Mouse (Mus musculus) bone marrow macrophage, adult 2 months (primary cell): ENCODE measurements at regions not wholly inside any gene's neighbourhood (a gene's known extent, or its start where the extent isn't known, plus 50 kb on each side); places are given as distances from the start of the nearest gene placed in this dataset.

Source experiments
- H3K27ac ChIP-seq: 2 replicates; pipeline ENCODE4 v1.5.1; 2012; ENCODE audit warnings: low read depth, low read length; ENCODE audit not compliant: insufficient read depth
- H3K4me1 ChIP-seq: 2 replicates; pipeline ENCODE4 v1.6.1; 2012; ENCODE audit warnings: low read length; ENCODE audit not compliant: control insufficient read depth, insufficient read depth
- H3K4me3 ChIP-seq: 2 replicates; pipeline ENCODE4 v1.5.1; 2012; ENCODE audit warnings: mild to moderate bottlenecking, low read length, moderate library complexity; ENCODE audit not compliant: insufficient read depth
- CTCF ChIP-seq: IDR thresholded peaks from 2 replicates; pipeline ENCODE4 v1.5.1; 2012; ENCODE audit warnings: low read depth, mild to moderate bottlenecking, low read length, moderate library complexity
- POLR2A ChIP-seq: IDR thresholded peaks from 2 replicates; pipeline ENCODE4 v1.6.1; 2012; ENCODE audit warnings: mild to moderate bottlenecking, low read depth, low read length, borderline replicate concordance

GRCm38 (mm10) chr13:83737031-83737825, 233.4 kb downstream of the Mef2c start:
- H3K4me3 ChIP-seq, result no peak overlapping the region
- no peaks in the 10 kb centered on the region for H3K4me1 ChIP-seq
- H3K27ac ChIP-seq, result no peak overlapping the region
- TF ChIP-seq POLR2A (no peak), CTCF (no peak)

- no peak overlapping the region for H3K27ac ChIP-seq
- TF ChIP-seq POLR2A, result no peak
- TF ChIP-seq CTCF, result no peak
- H3K4me3 ChIP-seq, result peak overlapping the region; percentile 55
- no peaks in the 10 kb centered on the region for H3K4me1 ChIP-seq
Observed at GRCm38 (mm10) chr13:83737826-83738527, 234.1 kb downstream of the Mef2c start.

GRCm38 (mm10) chr13:83738528-83738981, 234.7 kb downstream of the Mef2c start:
- TF ChIP-seq CTCF (no peak), POLR2A (no peak)
- no peaks in the 10 kb centered on the region for H3K4me1 ChIP-seq
- peak overlapping the region; percentile 55 for H3K4me3 ChIP-seq
- H3K27ac ChIP-seq, result no peak overlapping the region

GRCm38 (mm10) chr13:83739131-83739530, 235.3 kb downstream of the Mef2c start:
- Histone ChIP-seq H3K4me1 (no peaks in the 10 kb centered on the region), H3K4me3 (peak overlapping the region; percentile 55), H3K27ac (no peak overlapping the region)
- no peak for TF ChIP-seq CTCF
- TF ChIP-seq POLR2A, result no peak

GRCm38 (mm10) chr13:83739541-83740061, 235.8 kb downstream of the Mef2c start:
- Histone ChIP-seq H3K4me1 (no peaks in the 10 kb centered on the region), H3K27ac (no peak overlapping the region), H3K4me3 (peak overlapping the region; percentile 49)
- TF ChIP-seq POLR2A (no peak), CTCF (no peak)

GRCm38 (mm10) chr13:83740101-83740500, 236.3 kb downstream of the Mef2c start:
- H3K4me3 ChIP-seq, result no peak overlapping the region
- TF ChIP-seq CTCF, result no peak
- TF ChIP-seq POLR2A, result no peak
- no peaks in the 10 kb centered on the region for H3K4me1 ChIP-seq
- no peak overlapping the region for H3K27ac ChIP-seq

- no peak for TF ChIP-seq CTCF
- no peak for TF ChIP-seq POLR2A
- Histone ChIP-seq H3K4me1 (no peaks in the 10 kb centered on the region), H3K27ac (no peak overlapping the region), H3K4me3 (no peak overlapping the region)
Observed at GRCm38 (mm10) chr13:83740771-83741170, 236.9 kb downstream of the Mef2c start.

- no peak overlapping the region for H3K4me3 ChIP-seq
- TF ChIP-seq POLR2A (no peak), CTCF (no peak)
- no peak overlapping the region for H3K27ac ChIP-seq
- no peaks in the 10 kb centered on the region for H3K4me1 ChIP-seq
Observed at GRCm38 (mm10) chr13:83741591-83742021, 237.8 kb downstream of the Mef2c start.

GRCm38 (mm10) chr13:83742102-83742501, 238.3 kb downstream of the Mef2c start:
- Histone ChIP-seq H3K27ac (no peak overlapping the region), H3K4me3 (no peak overlapping the region), H3K4me1 (no peaks in the 10 kb centered on the region)
- TF ChIP-seq POLR2A, result no peak
- TF ChIP-seq CTCF, result no peak

GRCm38 (mm10) chr13:83742546-83742945, 238.7 kb downstream of the Mef2c start:
- Histone ChIP-seq H3K4me1 (no peaks in the 10 kb centered on the region), H3K4me3 (no peak overlapping the region), H3K27ac (no peak overlapping the region)
- TF ChIP-seq POLR2A (no peak), CTCF (no peak)
